Mouse (Mus musculus): ENCODE measurements around the gene Golph3. TPM values are rescaled to one million over a fixed set of nuclear protein-coding genes. Genes with fewer than 3 reads are reported as not detected.

Gene Golph3
- polyA plus RNA-seq, 2 experiments: 35.2 to 58.4 TPM

DNA sequence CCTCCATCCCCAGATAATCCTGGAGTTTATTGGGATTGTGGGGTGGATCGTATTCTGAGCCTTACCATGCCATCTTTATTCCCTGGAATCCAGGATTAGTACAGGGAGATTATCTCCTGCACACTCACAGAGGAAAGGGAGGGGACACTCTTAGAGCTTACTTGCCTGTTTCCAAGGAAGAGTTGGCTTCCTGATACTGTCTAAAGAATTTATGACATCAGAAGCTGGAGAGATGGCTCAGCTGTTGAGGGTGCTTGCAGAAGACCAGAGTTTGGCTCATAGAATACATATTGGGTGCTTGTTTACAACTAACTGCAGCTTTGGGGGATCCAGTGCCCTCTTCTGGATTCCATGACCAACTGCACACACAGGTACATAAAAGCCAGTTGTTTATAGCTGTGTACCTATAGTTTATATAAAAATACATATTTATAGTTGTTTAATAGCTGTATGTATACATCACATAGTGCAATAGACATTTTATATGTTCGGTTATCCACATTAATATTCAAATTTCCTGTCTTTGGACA is 33.1 kb downstream of the Golph3 start:
- H3K4me2 ChIP-seq (ENCODE audit: low read depth): no peak overlapping the region
- H3K27me3 ChIP-seq (ENCODE audit: control insufficient read depth, insufficient read depth, low read length): no peaks in the 10 kb centered on the region
- WGBS (ENCODE audit: insufficient replicate concordance): 84% methylated on average over 2 of the region's 2 CpGs
- DNase-seq (ENCODE audit: low read depth in 3 of 3, low spot score in 3 of 3) (no peak), ATAC-seq (ENCODE audit: insufficient read depth) (no peak)
- H3K36me3 ChIP-seq (replicated peaks; ENCODE audit: control insufficient read depth, insufficient read depth, low read depth): peaks cover 32% of the 10 kb centered on the region
- no peak overlapping the region for H3K9ac ChIP-seq (replicated peaks)
- H3K9me3 ChIP-seq (ENCODE audit: control insufficient read depth, low read length): no peaks in the 10 kb centered on the region
- 0 out of 2 replicates have a peak, but pooled peaks have one; percentile 18 for TF ChIP-seq CTCF (IDR thresholded peaks at IDR 0.05; ENCODE audit: low read depth)
- TF ChIP-seq EP300 (IDR thresholded peaks at IDR 0.05; ENCODE audit: low read depth): no peak
- H3K27ac ChIP-seq: no peak overlapping the region
- no peaks in the 10 kb centered on the region for H3K4me1 ChIP-seq (replicated peaks; ENCODE audit: control insufficient read depth in 2 of 2, insufficient read depth in 2 of 2, low read length in 1 of 2)
- H3K4me3 ChIP-seq (ENCODE audit: insufficient read depth in 1 of 2, low read depth in 2 of 2, low read length in 2 of 2): no peak overlapping the region

DNA sequence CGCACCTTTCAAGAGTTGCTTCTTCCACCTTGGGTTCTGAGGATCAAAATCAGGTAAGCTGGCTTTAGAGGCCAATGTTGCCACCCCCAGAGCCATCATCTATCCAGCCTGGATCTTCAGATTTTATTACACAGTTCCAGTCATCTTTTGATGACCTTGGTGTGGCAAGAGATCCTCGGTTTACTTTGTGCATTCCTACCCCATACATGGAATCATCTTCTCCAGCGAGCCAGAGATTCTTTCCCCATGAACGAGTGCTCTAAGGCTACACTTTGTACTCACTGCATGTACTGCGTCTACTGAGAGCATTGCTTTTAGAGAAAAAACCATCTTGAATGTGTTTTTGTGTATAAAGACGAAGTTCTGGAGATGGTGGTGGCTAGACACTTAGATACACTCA is 34.0 kb downstream of the Golph3 start:
- no peak for ATAC-seq (ENCODE audit: insufficient read depth)
- no peak overlapping the region for H3K4me3 ChIP-seq (ENCODE audit: insufficient read depth in 1 of 2, low read depth in 2 of 2, low read length in 2 of 2)
- H3K4me1 ChIP-seq (replicated peaks; ENCODE audit: control insufficient read depth in 2 of 2, insufficient read depth in 2 of 2, low read length in 1 of 2): no peaks in the 10 kb centered on the region
- no peak overlapping the region for H3K9ac ChIP-seq (replicated peaks)
- H3K27ac ChIP-seq: no peak overlapping the region
- TF ChIP-seq CTCF (IDR thresholded peaks at IDR 0.05; ENCODE audit: low read depth) (no peak), EP300 (IDR thresholded peaks at IDR 0.05; ENCODE audit: low read depth) (no peak)
- DNase-seq (ENCODE audit: low read depth in 3 of 3, low spot score in 3 of 3): no peak
- H3K36me3 ChIP-seq (replicated peaks; ENCODE audit: control insufficient read depth, insufficient read depth, low read depth): peaks cover 25% of the 10 kb centered on the region
- WGBS (ENCODE audit: insufficient replicate concordance): 84% methylated on average over 6 of the region's 6 CpGs
- no peaks in the 10 kb centered on the region for H3K9me3 ChIP-seq (ENCODE audit: control insufficient read depth, low read length)
- H3K27me3 ChIP-seq (ENCODE audit: control insufficient read depth, insufficient read depth, low read length): no peaks in the 10 kb centered on the region
- no peak overlapping the region for H3K4me2 ChIP-seq (ENCODE audit: low read depth)

DNA sequence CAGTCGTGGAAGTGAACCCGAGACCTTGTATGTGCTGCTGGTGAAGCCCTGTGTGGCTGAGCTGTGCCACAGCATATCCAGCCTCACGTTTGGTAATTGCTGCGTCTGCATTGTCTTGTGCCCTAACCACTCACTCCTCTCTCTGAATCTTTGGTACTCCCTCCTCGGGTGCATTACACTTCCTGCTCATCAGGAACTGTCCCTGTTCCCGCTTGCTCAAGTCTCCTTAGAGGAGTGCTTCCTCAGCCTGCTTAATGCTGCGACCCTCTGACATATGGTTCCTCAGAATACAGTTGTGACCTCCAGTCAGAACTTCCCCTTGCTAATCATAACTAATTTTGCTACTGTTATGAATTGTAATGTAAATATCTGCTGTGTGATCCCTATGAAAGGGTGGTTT is 34.7 kb downstream of the Golph3 start:
- Histone ChIP-seq H3K4me1 (replicated peaks; ENCODE audit: control insufficient read depth in 2 of 2, insufficient read depth in 2 of 2, low read length in 1 of 2) (no peaks in the 10 kb centered on the region), H3K9me3 (ENCODE audit: control insufficient read depth, low read length) (no peaks in the 10 kb centered on the region), H3K27ac (no peak overlapping the region), H3K4me3 (ENCODE audit: insufficient read depth in 1 of 2, low read depth in 2 of 2, low read length in 2 of 2) (no peak overlapping the region), H3K9ac (replicated peaks) (no peak overlapping the region), H3K36me3 (replicated peaks; ENCODE audit: control insufficient read depth, insufficient read depth, low read depth) (peaks cover 23% of the 10 kb centered on the region), H3K4me2 (ENCODE audit: low read depth) (no peak overlapping the region), H3K27me3 (ENCODE audit: control insufficient read depth, insufficient read depth, low read length) (no peaks in the 10 kb centered on the region)
- WGBS (ENCODE audit: insufficient replicate concordance): 71% methylated on average over 7 of the region's 7 CpGs
- DNase-seq (ENCODE audit: low read depth in 3 of 3, low spot score in 3 of 3) (no peak), ATAC-seq (ENCODE audit: insufficient read depth) (no peak)
- TF ChIP-seq CTCF (IDR thresholded peaks at IDR 0.05; ENCODE audit: low read depth) (no peak), EP300 (IDR thresholded peaks at IDR 0.05; ENCODE audit: low read depth) (no peak)

DNA sequence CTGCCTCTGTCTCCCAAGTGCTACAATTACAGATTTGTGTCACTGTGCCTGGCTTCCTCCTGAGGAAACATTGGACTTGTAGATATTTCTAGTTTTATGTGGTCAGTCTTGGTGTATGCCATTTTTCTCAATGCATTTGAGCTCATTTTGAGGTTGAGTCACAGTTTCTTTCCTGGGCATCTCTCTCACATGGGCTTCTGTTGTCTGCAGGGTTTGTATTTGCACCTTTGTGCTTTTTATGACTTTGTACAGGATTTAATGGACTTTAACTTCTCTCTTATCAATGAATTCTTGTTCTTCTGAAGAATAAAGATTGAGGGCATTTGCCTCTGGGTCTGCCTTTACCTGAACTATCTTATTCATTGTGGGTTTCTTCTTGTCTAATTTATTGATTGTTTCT is 36.2 kb downstream of the Golph3 start:
- no peak overlapping the region for H3K9ac ChIP-seq (replicated peaks)
- H3K4me3 ChIP-seq (ENCODE audit: insufficient read depth in 1 of 2, low read depth in 2 of 2, low read length in 2 of 2): no peak overlapping the region
- ATAC-seq (ENCODE audit: insufficient read depth) (no peak), DNase-seq (ENCODE audit: low read depth in 3 of 3, low spot score in 3 of 3) (no peak)
- H3K27me3 ChIP-seq (ENCODE audit: control insufficient read depth, insufficient read depth, low read length): no peaks in the 10 kb centered on the region
- no peak overlapping the region for H3K27ac ChIP-seq
- no peaks in the 10 kb centered on the region for H3K9me3 ChIP-seq (ENCODE audit: control insufficient read depth, low read length)
- no peak overlapping the region for H3K4me2 ChIP-seq (ENCODE audit: low read depth)
- TF ChIP-seq EP300 (IDR thresholded peaks at IDR 0.05; ENCODE audit: low read depth): no peak
- no peak for TF ChIP-seq CTCF (IDR thresholded peaks at IDR 0.05; ENCODE audit: low read depth)
- no peaks in the 10 kb centered on the region for H3K4me1 ChIP-seq (replicated peaks; ENCODE audit: control insufficient read depth in 2 of 2, insufficient read depth in 2 of 2, low read length in 1 of 2)
- peaks cover 17% of the 10 kb centered on the region for H3K36me3 ChIP-seq (replicated peaks; ENCODE audit: control insufficient read depth, insufficient read depth, low read depth)

DNA sequence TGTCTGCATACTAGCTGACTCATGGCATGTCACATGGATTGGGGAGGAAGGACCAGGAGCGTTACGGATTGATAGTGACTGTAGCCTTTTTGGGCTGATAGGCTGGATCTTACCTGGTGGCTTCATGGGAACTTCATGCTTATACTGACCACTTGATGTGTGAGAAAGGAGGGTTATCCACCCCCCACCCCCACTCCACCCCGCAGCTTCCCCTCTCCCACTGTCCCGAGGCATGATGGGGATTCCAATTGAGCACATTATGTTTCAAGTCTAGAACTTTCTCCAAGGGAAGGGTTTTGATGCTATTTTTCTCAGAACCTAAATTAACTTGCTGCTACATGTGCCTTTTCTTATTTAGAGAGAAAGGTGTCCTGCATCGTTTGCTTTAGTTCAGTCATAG is 37.1 kb downstream of the Golph3 start:
- H3K9ac ChIP-seq (replicated peaks): no peak overlapping the region
- no peaks in the 10 kb centered on the region for H3K27me3 ChIP-seq (ENCODE audit: control insufficient read depth, insufficient read depth, low read length)
- TF ChIP-seq EP300 (IDR thresholded peaks at IDR 0.05; ENCODE audit: low read depth) (no peak), CTCF (IDR thresholded peaks at IDR 0.05; ENCODE audit: low read depth) (no peak)
- H3K9me3 ChIP-seq (ENCODE audit: control insufficient read depth, low read length): no peaks in the 10 kb centered on the region
- WGBS (ENCODE audit: insufficient replicate concordance): 89% methylated on average over 5 of the region's 5 CpGs
- DNase-seq (ENCODE audit: low read depth in 3 of 3, low spot score in 3 of 3) (no peak), ATAC-seq (ENCODE audit: insufficient read depth) (no peak)
- no peaks in the 10 kb centered on the region for H3K4me1 ChIP-seq (replicated peaks; ENCODE audit: control insufficient read depth in 2 of 2, insufficient read depth in 2 of 2, low read length in 1 of 2)
- peaks cover 15% of the 10 kb centered on the region for H3K36me3 ChIP-seq (replicated peaks; ENCODE audit: control insufficient read depth, insufficient read depth, low read depth)
- H3K4me2 ChIP-seq (ENCODE audit: low read depth): no peak overlapping the region
- H3K27ac ChIP-seq: no peak overlapping the region
- H3K4me3 ChIP-seq (ENCODE audit: insufficient read depth in 1 of 2, low read depth in 2 of 2, low read length in 2 of 2): no peak overlapping the region

Measured in liver, embryonic 14.5 days (tissue).